ENCODE assay signal across 10 mouse cellular contexts in the genomic region with DNA sequence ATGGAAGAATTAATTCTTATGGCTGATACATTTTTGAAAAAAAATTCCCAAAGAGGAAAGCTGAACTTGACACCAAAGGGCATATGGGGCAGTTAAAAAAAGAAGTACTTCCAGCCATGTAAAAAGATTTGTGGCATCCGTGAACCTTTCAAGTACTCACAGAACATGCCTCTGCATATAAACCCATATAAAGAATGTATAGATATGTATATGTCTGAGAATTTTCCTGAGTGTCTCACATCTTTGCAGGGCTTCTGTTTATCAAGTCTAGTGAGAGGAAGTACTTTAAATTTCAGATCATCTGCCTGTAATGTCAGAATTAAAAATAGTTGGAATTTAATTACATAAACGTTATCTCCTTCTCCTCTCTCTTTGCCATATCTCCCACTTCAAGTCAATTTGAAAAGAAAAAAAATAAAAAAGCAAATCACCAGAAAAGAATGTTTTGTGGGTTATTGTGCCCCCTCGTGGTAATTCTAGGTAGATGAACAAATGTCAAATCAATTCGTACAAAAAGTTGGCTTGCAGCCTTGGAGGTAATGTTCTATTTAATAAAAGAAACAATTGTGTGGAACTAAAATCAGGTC.
A peak's percentile ranks its signal among the peaks of the same experiment; 100 is the strongest.
DNase-seq lines count a peak whose midpoint lies in the region; ATAC-seq and TF ChIP-seq lines count a peak whose summit lies in the region.
"Had no signal": no experiment of that assay in that cellular context is flagged by ENCODE, and none has a peak within 500 bp of the region (broad histone marks: within the 10 kb centered on the region; RNA-seq: fewer than 3 reads in every experiment).

No protein-coding gene starts in this region.

- no peaks in the 10 kb centered on the region for H3K36me3 ChIP-seq in kidney, embryonic 15.5 days
- H3K36me3 ChIP-seq in E14TG2a.4 (ENCODE audit: insufficient read depth, low read length), result no peaks in the 10 kb centered on the region
- H3K36me3 ChIP-seq in hindbrain, embryonic 13.5 days, result no peaks in the 10 kb centered on the region
- H3K36me3 ChIP-seq: hindbrain, embryonic 15.5 days; liver, embryonic 15.5 days had no signal

- peak; percentile 14 for DNase-seq in kidney, adult 9 months
- DNase-seq in NIH3T3 (ENCODE audit: low read depth), result peak; percentile 64
- DNase-seq in layer of hippocampus, postnatal 10 days (ENCODE audit: low spot score in 2 of 2), result peak; percentile 10 to 41
- no peak for DNase-seq in ovary, adult 18-20 months (ENCODE audit: low spot score)
- DNase-seq: adrenal gland, postnatal 25 days had no signal

- H3K4me3 ChIP-seq in kidney, embryonic 15.5 days (replicated peaks), result no peak overlapping the region
- no peak overlapping the region for H3K4me3 ChIP-seq in E14TG2a.4 (replicated peaks; ENCODE audit: low read length)
- H3K4me3 ChIP-seq in hindbrain, embryonic 13.5 days, result no peak overlapping the region
- H3K4me3 ChIP-seq: hindbrain, embryonic 15.5 days; liver, embryonic 15.5 days had no signal

- H3K27ac ChIP-seq in kidney, embryonic 15.5 days, result no peak overlapping the region
- no peak overlapping the region for H3K27ac ChIP-seq in hindbrain, embryonic 13.5 days
- H3K27ac ChIP-seq: hindbrain, embryonic 15.5 days; liver, embryonic 15.5 days had no signal

- peaks cover 2% of the 10 kb centered on the region; the same call in 1 of the 2 replicates for H3K27me3 ChIP-seq in kidney, embryonic 15.5 days
- 0 out of 2 replicates have a peak, but pooled peaks cover 4% of the 10 kb centered on the region for H3K27me3 ChIP-seq in E14TG2a.4 (ENCODE audit: insufficient read depth, low read length)
- H3K27me3 ChIP-seq in hindbrain, embryonic 13.5 days, result no peaks in the 10 kb centered on the region
- H3K27me3 ChIP-seq: hindbrain, embryonic 15.5 days; liver, embryonic 15.5 days had no signal

- no peak for ATAC-seq in kidney, embryonic 15.5 days (replicated peaks; ENCODE audit: low FRiP score)
- ATAC-seq in hindbrain, embryonic 13.5 days (ENCODE audit: low FRiP score), result no peak

- H3K4me1 ChIP-seq in kidney, embryonic 15.5 days, result no peaks in the 10 kb centered on the region
- no peaks in the 10 kb centered on the region for H3K4me1 ChIP-seq in E14TG2a.4 (replicated peaks; ENCODE audit: low read depth, low read length)
- no peaks in the 10 kb centered on the region for H3K4me1 ChIP-seq in hindbrain, embryonic 13.5 days (replicated peaks)
- H3K4me1 ChIP-seq: liver, embryonic 15.5 days had no signal

- no peak overlapping the region for H3K9ac ChIP-seq in kidney, embryonic 15.5 days
- H3K9ac ChIP-seq in hindbrain, embryonic 13.5 days, result no peak overlapping the region
- H3K9ac ChIP-seq: hindbrain, embryonic 15.5 days; liver, embryonic 15.5 days had no signal

- peak; percentile 41 for TF ChIP-seq CTCF in E14TG2a.4 (conservative IDR thresholded peaks at IDR 0.05; ENCODE audit: low read length)

- 15% methylated on average over 4 of the region's 4 CpGs for WGBS in kidney, embryonic 15.5 days
- 17% methylated on average over 4 of the region's 4 CpGs for WGBS in hindbrain, embryonic 13.5 days

- no peaks in the 10 kb centered on the region for H3K9me3 ChIP-seq in kidney, embryonic 15.5 days (replicated peaks)
- H3K9me3 ChIP-seq in E14TG2a.4 (ENCODE audit: low read length), result no peaks in the 10 kb centered on the region
- no peaks in the 10 kb centered on the region for H3K9me3 ChIP-seq in hindbrain, embryonic 13.5 days
- H3K9me3 ChIP-seq: hindbrain, embryonic 15.5 days; liver, embryonic 15.5 days had no signal

- no peak overlapping the region for H3K4me2 ChIP-seq in kidney, embryonic 15.5 days
- no peak overlapping the region for H3K4me2 ChIP-seq in hindbrain, embryonic 13.5 days
- H3K4me2 ChIP-seq: hindbrain, embryonic 15.5 days; liver, embryonic 15.5 days had no signal
